Mouse (Mus musculus): ENCODE results near the gene Snx9.

DNA sequence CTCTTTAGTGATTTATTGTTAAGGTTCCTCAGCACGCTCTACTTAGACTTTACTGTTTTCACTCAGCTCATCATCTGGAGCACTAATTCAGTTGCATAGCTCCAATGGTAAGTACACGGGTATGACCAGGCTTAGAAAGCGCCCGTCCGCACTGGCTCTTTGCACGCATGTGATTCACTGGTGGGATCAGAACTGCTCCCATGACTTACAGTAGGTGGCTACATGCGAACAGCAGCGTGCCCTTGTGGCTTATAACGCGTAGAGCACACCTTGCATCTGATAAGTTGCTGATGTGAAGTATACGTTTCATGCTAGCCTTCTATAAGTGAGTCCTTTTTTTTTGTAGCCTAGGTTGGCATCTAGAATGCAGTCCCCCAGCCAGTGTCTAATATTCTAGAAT lies 16.1 kb downstream of the Snx9 start:
- TF ChIP-seq TAL1 (IDR thresholded peaks at IDR 0.05; ENCODE audit: low read length) = no peak
- TF ChIP-seq GATA1 (IDR thresholded peaks at IDR 0.05; ENCODE audit: low read length) = no peak

All from erythroblast, embryonic 14.5 days (primary cell).